Mouse (Mus musculus) CH12.LX (cell line): Measurements from ENCODE around the gene Cmtm2b. TPM values are rescaled to one million over a fixed set of nuclear protein-coding genes. Genes with fewer than 3 reads are reported as not detected.
"Not testable (repeated sequence)": the region's sequence is repeated elsewhere in the genome, so short reads cannot be mapped to it uniquely, and the experiment has no call there.

Experiments
- DNase-seq: peaks from one replicate; pipeline ENCODE4 v3.0.0-alpha.2; 2013; ENCODE audit errors: extremely low read depth
- H3K27ac ChIP-seq: 2 replicates; pipeline ENCODE4 v1.5.1; 2012; ENCODE audit warnings: low read depth, mild to moderate bottlenecking, control low read depth, moderate library complexity; ENCODE audit not compliant: insufficient read depth
- H3K27me3 ChIP-seq: replicated peaks from 2 replicates; pipeline ENCODE3; 2012; ENCODE audit warnings: inconsistent platforms
- H3K36me3 ChIP-seq, 2 experiments: replicated peaks in 1 of 2; 2 replicates each; pipeline versions ENCODE3 to v1.6.1; 2012; ENCODE audit warnings: inconsistent platforms in 1 of 2, low read length in 1 of 2, mild to moderate bottlenecking in 1 of 2, mixed read lengths in 1 of 2, moderate library complexity in 1 of 2; ENCODE audit not compliant: control insufficient read depth in 1 of 2, insufficient read depth in 1 of 2
- H3K4me1 ChIP-seq, 2 experiments: 2 replicates each; pipeline ENCODE4 v1.6.1; 2012; ENCODE audit warnings: inconsistent platforms in 1 of 2, moderate library complexity in 1 of 2; ENCODE audit not compliant: insufficient read depth in 2 of 2, control insufficient read depth in 1 of 2
- H3K4me2 ChIP-seq: 2 replicates; pipeline ENCODE4 v1.6.1; 2012; ENCODE audit warnings: low read depth, mild to moderate bottlenecking, control low read depth; ENCODE audit not compliant: poor library complexity, insufficient read depth, severe bottlenecking
- H3K4me3 ChIP-seq, 3 experiments: fragments of 150-350 bp in 1 of 3; sonication (generic) in 1 of 3; replicated peaks in 1 of 3; 2 replicates each; pipeline versions ENCODE3 to v1.5.1; 2011 to 2012; ENCODE audit warnings: low read depth in 2 of 3, low read length in 2 of 3, mild to moderate bottlenecking in 2 of 3, moderate library complexity in 2 of 3, control low read depth in 1 of 3, improper control_type of control experiment in 1 of 3, inconsistent platforms in 1 of 3, mixed read lengths in 1 of 3; ENCODE audit not compliant: poor library complexity in 1 of 3
- H3K79me2 ChIP-seq: replicated peaks from 2 replicates; pipeline ENCODE4 v1.6.1; 2012; ENCODE audit warnings: mild to moderate bottlenecking, moderate library complexity; ENCODE audit not compliant: control insufficient read depth, poor library complexity, insufficient read depth, severe bottlenecking; ENCODE audit errors: extremely low read depth
- H3K9ac ChIP-seq: 2 replicates; pipeline ENCODE4 v1.6.1; 2012; ENCODE audit warnings: low read depth, mild to moderate bottlenecking, control low read depth, moderate library complexity; ENCODE audit not compliant: insufficient read depth
- H3K9me3 ChIP-seq: replicated peaks from 2 replicates; pipeline ENCODE3; 2012; ENCODE audit warnings: low read length, inconsistent platforms, mixed read lengths
- CTCF ChIP-seq, 2 experiments: IDR thresholded peaks in 1 of 2; conservative IDR thresholded peaks in 1 of 2; 2 replicates each; pipeline ENCODE4 v1.5.1; 2011 to 2012; ENCODE audit warnings: low read depth in 2 of 2, low read length in 2 of 2, improper control_type of control experiment in 1 of 2, inconsistent platforms in 1 of 2, mild to moderate bottlenecking in 1 of 2, moderate library complexity in 1 of 2
- GABPA ChIP-seq: IDR thresholded peaks from 2 replicates; pipeline ENCODE4 v1.6.1; 2012; ENCODE audit warnings: low read depth, low read length, improper control_type of control experiment, inconsistent platforms; ENCODE audit not compliant: insufficient replicate concordance
- JUND ChIP-seq: conservative IDR thresholded peaks from 2 replicates; pipeline ENCODE4 v1.6.1; 2011; ENCODE audit warnings: low read depth, low read length, improper control_type of control experiment
- MXI1 ChIP-seq: IDR thresholded peaks from 2 replicates; pipeline ENCODE4 v1.6.1; 2011; ENCODE audit warnings: mild to moderate bottlenecking, low read depth, low read length, improper control_type of control experiment
- NRF1 ChIP-seq: IDR thresholded peaks from 2 replicates; pipeline ENCODE4 v1.6.1; 2014; ENCODE audit warnings: low read depth, mild to moderate bottlenecking, inconsistent platforms, low read length, improper control_type of control experiment, moderate library complexity
- RAD21 ChIP-seq: IDR thresholded peaks from 2 replicates; pipeline ENCODE4 v1.6.1; 2011; ENCODE audit warnings: low read depth, mild to moderate bottlenecking, low read length, improper control_type of control experiment, moderate library complexity
- SIN3A ChIP-seq: IDR thresholded peaks from 2 replicates; pipeline ENCODE4 v1.6.1; 2012; ENCODE audit warnings: low read length, improper control_type of control experiment, inconsistent platforms
- SMC3 ChIP-seq: IDR thresholded peaks from 2 replicates; pipeline ENCODE4 v1.6.1; 2011; ENCODE audit warnings: low read depth, low read length, improper control_type of control experiment
- TCF12 ChIP-seq: IDR thresholded peaks from 2 replicates; pipeline ENCODE4 v1.6.1; 2014; ENCODE audit warnings: low read depth, mild to moderate bottlenecking, inconsistent platforms, low read length, improper control_type of control experiment
- ZKSCAN1 ChIP-seq: IDR thresholded peaks from 2 replicates; pipeline ENCODE4 v1.6.1; 2012; ENCODE audit warnings: low read depth, inconsistent platforms, low read length, improper control_type of control experiment, borderline replicate concordance
- dilution Hi-C: fragments of 300-500 bp; cut with MboI; formaldehyde crosslinking; loops from 2 replicates; pipeline ENCODE4 v1.14.3; 2020; ENCODE audit warnings: low sequenced_read_pairs; ENCODE audit not compliant: extremely low pct_unique_long_range_greater_than_20kb, extremely low pct_ligation_motif_present
- in situ Hi-C: fragments of 300-500 bp; cut with MboI; formaldehyde crosslinking; loops from 3 replicates; pipeline ENCODE4 v1.14.3; 2019; ENCODE audit warnings: low sequenced_read_pairs, low pct_ligation_motif_present, low pct_unique_long_range_greater_than_20kb, mixed read lengths
- polyA plus RNA-seq: library from polyadenylated mRNA; unstranded; fragments of >175 nt; gene quantifications from 2 replicates; pipeline ENCODE4 v1.2.1, GENCODE M21; 2012; ENCODE audit warnings: low read depth; ENCODE audit not compliant: insufficient read length
- total RNA-seq, 2 experiments: library from RNA; depleted of rRNA; stranded (reverse); fragments of 300-350 nt in 1 of 2; fragments of >200 nt in 1 of 2; gene quantifications; 2 replicates each; pipeline ENCODE4 v1.2.3; 2012 to 2014

Cmtm2b gene
- total and polyA plus RNA-seq, 3 experiments: not detected

GRCm38 (mm10) chr8:104313311-104313710 is 8.7 kb upstream of the Cmtm2b start:
- Histone ChIP-seq H3K4me1 (no peaks in the 10 kb centered on the region), H3K27ac (no peak overlapping the region), H3K79me2 (no peaks in the 10 kb centered on the region), H3K4me2 (no peak overlapping the region), H3K36me3 (no peaks in the 10 kb centered on the region), H3K4me3 (no peak overlapping the region), H3K27me3 (peaks cover 3% of the 10 kb centered on the region), H3K9ac (no peak overlapping the region), H3K9me3 (no peaks in the 10 kb centered on the region)
- TF ChIP-seq NRF1 (no peak), RAD21 (peak; percentile 11), TCF12 (no peak), JUND (no peak), MXI1 (no peak), GABPA (no peak), ZKSCAN1 (no peak), CTCF (conservative IDR thresholded peaks at IDR 0.05 in 1 of 2, IDR thresholded peaks at IDR 0.05 in 1 of 2; ENCODE audit: low read depth in 2 of 2, low read length in 2 of 2) (peak in 1 of 2 experiments; percentile 35; a peak in 1 of 4 replicates)
- no peak for DNase-seq
- dilution Hi-C loops: no loop called here
- in situ Hi-C loops: no loop called here

- H3K27me3 ChIP-seq, H3K27ac ChIP-seq, H3K79me2 ChIP-seq, H3K4me1 ChIP-seq, H3K9ac ChIP-seq, in situ Hi-C loops, H3K4me2 ChIP-seq, H3K4me3 ChIP-seq, dilution Hi-C loops, H3K36me3 ChIP-seq, H3K9me3 ChIP-seq, DNase-seq: not testable (repeated sequence)
Measured at GRCm38 (mm10) chr8:104321267-104321666, 763 bp upstream of the Cmtm2b start, which contains the start of gene Gm11020. Gm11020 (plus strand) TSS chr8:104321567.

- no peak overlapping the region for H3K27ac ChIP-seq
- H3K4me2 ChIP-seq: no peak overlapping the region
- peaks cover 7% of the 10 kb centered on the region for H3K27me3 ChIP-seq
- no peaks in the 10 kb centered on the region for H3K9me3 ChIP-seq
- no peak for DNase-seq
- no peak overlapping the region for H3K9ac ChIP-seq
- peak in 1 of 2 experiments; percentile 40; a peak in 2 of 4 replicates for TF ChIP-seq CTCF (conservative IDR thresholded peaks at IDR 0.05 in 1 of 2, IDR thresholded peaks at IDR 0.05 in 1 of 2; ENCODE audit: low read depth in 2 of 2, low read length in 2 of 2)
- no peak for TF ChIP-seq SIN3A
- peak; percentile 20 for TF ChIP-seq SMC3
- in situ Hi-C loops: loop anchor here (10.0 kb wide), 1 partner anchor 88 kb away; the partner anchor contains the start of gene Tk2
- H3K4me1 ChIP-seq: no peaks in the 10 kb centered on the region
- no peaks in the 10 kb centered on the region for H3K79me2 ChIP-seq
- H3K36me3 ChIP-seq: no peaks in the 10 kb centered on the region
- dilution Hi-C loops: no loop called here
- no peak overlapping the region for H3K4me3 ChIP-seq
Measured at GRCm38 (mm10) chr8:104332665-104333631, 10.9 kb downstream of the Cmtm2b start.
